Mouse (Mus musculus) retina, embryonic 14.5 days (tissue): ENCODE measurements at regions not wholly inside any gene's neighbourhood (a gene's known extent, or its start where the extent isn't known, plus 50 kb on each side); places are given as distances from the start of the nearest gene placed in this dataset.

Experiments used
- DNase-seq: peaks from one replicate; pipeline ENCODE4 v3.0.0-alpha.2; 2015; ENCODE audit warnings: low spot score

DNA sequence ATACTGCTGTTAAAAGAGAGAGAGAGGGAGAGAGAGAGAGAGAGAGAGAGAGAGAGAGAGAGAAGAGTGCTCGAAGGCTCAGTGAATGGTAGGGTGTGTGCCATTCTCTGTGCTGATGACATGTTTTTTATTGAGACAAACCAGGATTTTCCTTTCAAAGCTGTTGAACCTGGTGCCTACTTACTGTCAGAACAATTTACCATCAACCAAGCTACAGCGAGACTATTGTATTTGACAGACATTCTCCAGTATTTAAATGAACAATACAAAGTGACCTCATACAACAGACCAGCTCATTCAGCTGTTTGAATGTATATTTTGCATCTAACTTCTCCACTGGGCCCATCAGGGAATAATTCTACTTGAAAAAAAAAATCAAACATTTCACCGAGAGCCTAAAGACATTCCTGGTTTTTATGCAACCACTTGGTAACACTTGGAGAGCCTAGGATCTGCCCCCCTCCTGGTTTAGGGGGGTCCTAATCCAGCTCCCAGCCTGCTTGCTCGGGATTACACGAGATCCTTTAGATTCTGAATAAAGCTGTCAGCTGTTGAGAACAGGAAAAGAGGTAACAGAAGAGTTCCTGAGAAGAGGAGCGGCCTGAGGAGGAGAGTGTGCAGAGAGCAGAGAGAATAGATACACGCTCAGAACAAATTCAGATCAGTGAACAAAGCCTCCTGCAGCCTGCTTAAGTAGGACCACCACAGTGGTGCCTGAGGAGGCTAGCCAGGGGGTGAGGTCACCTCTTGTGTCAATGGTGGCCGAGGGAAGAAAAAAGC is 117.3 kb downstream of the Anapc10 start:
- DNase-seq, result peak; percentile 86

DNA sequence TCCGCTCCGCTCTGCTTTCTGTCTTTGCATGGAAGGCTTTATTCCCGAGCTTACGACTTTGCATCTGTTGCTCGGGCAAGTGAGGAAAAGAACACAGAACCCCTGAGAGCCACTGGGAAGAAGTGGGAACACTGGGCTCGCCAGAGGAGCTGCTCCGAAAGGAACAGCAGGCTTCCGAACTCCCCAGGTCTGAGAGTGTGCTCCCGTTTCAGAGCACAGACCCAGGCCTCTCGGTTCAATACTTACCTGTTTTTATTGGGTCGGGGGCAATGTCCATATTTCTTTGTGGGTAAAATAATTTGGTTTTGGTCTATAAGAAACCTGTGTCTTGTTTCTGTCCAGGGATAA is 117.9 kb downstream of the Anapc10 start:
- DNase-seq, result no peak

DNA sequence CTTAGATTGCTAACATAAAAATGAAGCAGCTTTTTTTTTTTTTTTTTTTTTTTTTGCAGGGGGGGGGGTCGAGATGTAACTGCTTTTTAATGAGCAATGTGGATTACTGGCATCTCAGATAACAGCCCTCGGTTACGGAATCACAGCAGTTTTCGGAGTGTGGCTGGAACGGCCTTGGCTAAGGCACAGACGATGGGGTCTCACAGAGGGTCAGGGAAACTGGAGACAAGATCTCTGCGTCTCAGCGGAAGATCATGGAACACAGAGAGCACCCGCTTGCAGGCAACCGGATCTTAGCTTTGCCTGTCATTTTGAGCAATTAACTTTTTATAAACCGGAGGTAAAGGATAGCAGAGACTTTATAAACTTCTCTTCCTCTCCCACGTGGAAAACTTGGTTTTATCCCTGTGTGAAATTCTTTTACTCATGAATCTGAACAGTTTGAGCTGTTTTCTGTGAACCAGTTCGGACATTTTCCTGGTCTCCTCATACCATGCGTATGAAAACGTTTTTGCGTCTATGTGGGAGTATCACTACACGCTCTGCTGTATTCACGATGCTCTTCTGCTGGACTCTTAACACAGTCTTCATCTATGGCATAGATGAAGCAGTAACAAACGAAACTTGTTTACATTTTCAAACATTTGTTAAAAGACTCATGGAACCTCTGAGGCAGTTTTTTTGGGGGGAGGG is 118.5 kb downstream of the Anapc10 start:
- peak; percentile 35 for DNase-seq

DNA sequence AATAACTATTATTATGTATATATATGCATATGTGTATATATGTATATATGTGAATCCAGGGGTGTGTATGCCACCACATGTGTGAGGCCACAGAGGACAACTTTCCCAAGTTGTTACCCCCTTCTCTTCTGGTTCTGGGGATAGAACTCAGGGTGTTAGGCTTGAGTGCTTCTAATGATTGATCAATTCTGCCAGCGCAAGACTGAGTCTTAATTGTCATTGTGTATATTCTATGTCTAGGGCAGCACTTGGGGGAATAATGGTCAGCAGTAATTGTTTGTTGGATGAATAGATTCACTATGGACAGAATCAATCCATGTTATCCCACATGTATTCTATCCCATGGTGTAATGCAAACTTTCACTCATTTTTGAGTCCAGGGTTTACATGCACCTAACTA is 127.3 kb downstream of the Anapc10 start:
- peak; percentile 61 for DNase-seq

DNA sequence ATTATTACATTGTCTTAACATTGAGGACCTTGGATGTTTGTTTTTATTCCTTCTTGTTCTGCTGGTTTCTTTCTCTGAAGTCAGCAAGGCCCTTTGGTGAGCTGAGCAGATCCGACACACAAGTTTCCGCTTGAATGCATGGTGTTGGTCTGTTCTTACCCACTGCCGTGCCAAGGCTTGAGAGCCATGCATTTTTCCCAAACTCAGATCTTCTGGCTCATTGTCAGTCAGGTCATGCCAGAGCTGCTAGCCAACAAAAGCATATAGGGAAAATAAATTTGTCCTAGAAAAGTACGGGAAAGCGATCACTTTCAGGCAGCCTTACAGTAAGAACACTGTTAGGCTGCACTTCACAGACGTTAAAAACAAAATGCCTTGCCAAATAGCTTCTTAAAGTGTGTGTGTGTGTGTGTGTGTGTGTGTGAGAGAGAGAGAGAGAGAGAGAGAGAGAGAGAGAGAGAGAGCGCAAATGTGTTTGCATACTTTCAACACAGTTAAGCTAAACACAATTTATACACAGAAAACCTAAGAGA is 138.4 kb downstream of the Anapc10 start:
- peak; percentile 48 for DNase-seq

DNA sequence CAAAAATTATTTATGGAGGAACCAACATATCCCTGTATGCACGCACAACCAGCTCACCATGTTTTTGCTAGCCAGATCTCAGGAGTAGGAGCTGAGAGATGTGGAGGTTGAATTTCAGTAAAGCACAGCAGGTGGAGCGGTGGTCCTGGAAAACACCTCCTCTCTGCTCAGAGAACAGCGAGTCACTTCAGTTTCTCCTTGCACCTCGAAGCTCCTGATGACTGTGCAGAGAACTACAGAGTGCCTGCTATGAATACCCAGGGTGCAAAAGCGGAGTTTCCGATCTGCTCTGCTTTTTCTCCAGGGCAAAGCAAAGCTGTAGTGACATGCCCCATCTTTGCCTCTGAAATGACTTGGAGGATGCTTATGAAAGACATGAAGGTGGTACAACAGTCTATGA is 138.9 kb downstream of the Anapc10 start:
- no peak for DNase-seq

DNA sequence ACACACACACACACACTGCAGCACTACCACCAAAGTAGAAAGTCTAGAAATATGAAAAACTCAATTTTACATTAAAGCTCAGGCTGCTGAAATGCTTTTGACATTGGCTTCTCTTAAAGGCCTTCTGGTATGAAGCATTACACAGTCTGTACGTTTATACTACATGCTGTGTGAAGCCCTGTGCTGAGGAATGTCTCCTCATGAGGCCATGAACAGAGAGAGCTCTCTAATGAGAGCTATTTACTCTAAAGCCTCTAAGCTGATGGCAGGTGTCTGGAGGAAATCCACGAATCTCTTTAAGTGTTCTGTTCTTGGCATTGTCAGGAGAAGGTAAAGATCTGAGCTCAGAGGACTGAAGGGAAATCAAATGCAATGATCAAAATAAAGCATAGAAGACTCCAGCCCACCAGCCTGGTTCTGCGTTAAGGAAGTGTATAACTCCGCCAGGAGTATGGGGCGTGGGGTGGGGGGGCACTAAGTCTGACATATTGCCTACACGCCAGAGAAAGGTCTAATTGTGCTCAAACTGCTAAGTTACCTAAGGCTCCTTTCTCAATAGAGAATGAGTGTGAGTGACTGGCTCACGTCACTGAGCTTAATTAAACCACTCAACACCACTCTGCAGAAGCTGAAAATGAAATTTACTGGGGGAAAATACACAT is 160.9 kb downstream of the Anapc10 start:
- DNase-seq, result no peak

DNA sequence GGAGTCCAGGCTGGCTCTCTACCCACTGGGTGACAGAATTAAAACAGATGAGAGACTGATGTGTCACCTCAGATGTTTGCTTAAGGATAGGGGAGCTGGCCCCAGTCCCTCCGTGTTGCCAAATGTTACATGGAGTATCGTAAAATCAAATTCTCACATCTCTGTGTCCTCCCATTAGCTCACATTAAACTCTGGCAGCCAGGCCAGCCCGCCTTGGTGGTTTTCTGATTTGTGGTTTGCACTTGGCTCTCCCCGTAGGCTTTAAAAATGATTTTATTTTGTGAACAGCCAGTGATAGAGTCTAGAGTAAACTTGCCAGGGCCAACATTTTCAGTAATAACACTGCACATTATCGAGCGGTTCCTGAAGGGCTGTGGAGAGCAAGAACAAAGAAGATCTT is 149.8 kb downstream of the Hhip start:
- DNase-seq, result no peak
